Mouse (Mus musculus) layer of hippocampus, postnatal 36 days (tissue): ENCODE results near the gene Nomo1. TPM values are rescaled to one million over a fixed set of nuclear protein-coding genes. Genes with fewer than 3 reads are reported as not detected.
A peak's percentile ranks its signal among the peaks of the same experiment; 100 is the strongest.

Source experiments
- DNase-seq, 2 experiments: peaks; one replicate each; pipeline ENCODE4 v3.0.0; 2022
- total RNA-seq, 2 experiments: library from RNA; stranded (reverse); gene quantifications; 2 replicates each; pipeline ENCODE4 v1.2.3; 2021

Nomo1 gene
- total RNA-seq, 2 experiments from 2014 or later = 102 to 104 TPM

- DNase-seq = no peak
Measured at GRCm38 (mm10) chr7:46103771-46104170, 70.3 kb downstream of the Nomo1 start.

- no peak for DNase-seq
Measured at GRCm38 (mm10) chr7:46104256-46104915, 70.9 kb downstream of the Nomo1 start.

- no peak for DNase-seq
Measured at GRCm38 (mm10) chr7:46105484-46105883, 72.0 kb downstream of the Nomo1 start.

GRCm38 (mm10) chr7:46110079-46110478 is 76.6 kb downstream of the Nomo1 start:
- DNase-seq = no peak

- no peak for DNase-seq
Measured at GRCm38 (mm10) chr7:46111212-46111817, 77.8 kb downstream of the Nomo1 start.

GRCm38 (mm10) chr7:46111938-46112337 is 78.4 kb downstream of the Nomo1 start:
- DNase-seq = no peak

GRCm38 (mm10) chr7:46113435-46113834 is 79.9 kb downstream of the Nomo1 start:
- no peak for DNase-seq

GRCm38 (mm10) chr7:46116118-46116581 is 82.7 kb downstream of the Nomo1 start:
- DNase-seq = no peak

GRCm38 (mm10) chr7:46117035-46117434 is 83.5 kb downstream of the Nomo1 start:
- no peak for DNase-seq

- no peak for DNase-seq
Measured at GRCm38 (mm10) chr7:46122964-46123363, 89.5 kb downstream of the Nomo1 start.

- no peak for DNase-seq
Measured at GRCm38 (mm10) chr7:46124460-46124859, 91.0 kb downstream of the Nomo1 start.

GRCm38 (mm10) chr7:46125340-46125739 is 91.8 kb downstream of the Nomo1 start:
- no peak for DNase-seq

GRCm38 (mm10) chr7:46128196-46128595 is 94.7 kb downstream of the Nomo1 start:
- no peak for DNase-seq

GRCm38 (mm10) chr7:46129463-46130179 is 96.1 kb downstream of the Nomo1 start:
- DNase-seq = no peak

- DNase-seq = no peak
Measured at GRCm38 (mm10) chr7:46130723-46131122, 97.2 kb downstream of the Nomo1 start.

- DNase-seq = peak; percentile 45 to 54
Measured at GRCm38 (mm10) chr7:46131266-46131665, 97.8 kb downstream of the Nomo1 start.

GRCm38 (mm10) chr7:46131806-46132205 is 98.3 kb downstream of the Nomo1 start:
- peak; percentile 51 to 61 for DNase-seq

- DNase-seq = no peak
Measured at GRCm38 (mm10) chr7:46132229-46132628, 98.7 kb downstream of the Nomo1 start.

Other genes starting within 250 kb of the Nomo1 start
- gene Lmtk3, start 250.0 kb upstream of the Nomo1 start, total RNA-seq = 100 to 1,000 TPM; 285 to 298 TPM
- gene Sult2b1, start 249.0 kb upstream of the Nomo1 start, total RNA-seq = 1 to 10 TPM; 6.3 to 7.0 TPM
- 100 to 1,000 TPM; 138 to 150 TPM for gene Cyth2, start 219.1 kb upstream of the Nomo1 start, total RNA-seq
- gene Kcnj14, start 208.9 kb upstream of the Nomo1 start, total RNA-seq = 1 to 10 TPM; 1.6 to 2.4 TPM
- 10 to 100 TPM; 19.9 to 22.6 TPM for gene Grwd1, start 202.8 kb upstream of the Nomo1 start, total RNA-seq
- gene Kdelr1, start 160.9 kb upstream of the Nomo1 start, total RNA-seq = 10 to 100 TPM; 72.4 to 74.2 TPM
- 10 to 100 TPM; 10.9 to 11.4 TPM for gene Grin2d, start 155.3 kb upstream of the Nomo1 start, total RNA-seq
- not detected for gene Syngr4, start 137.0 kb upstream of the Nomo1 start, total RNA-seq
- 10 to 100 TPM; 20.8 to 25.9 TPM for gene Tmem143, start 136.8 kb upstream of the Nomo1 start, total RNA-seq
- 1 to 10 TPM; 1.9 to 4.4 TPM for gene Emp3, start 112.3 kb upstream of the Nomo1 start, total RNA-seq
- gene Ccdc114, start 109.6 kb upstream of the Nomo1 start, total RNA-seq = 1 to 10 TPM; 3.0 TPM
- gene Abcc6, start 3.4 kb upstream of the Nomo1 start, total RNA-seq = 1 to 10 TPM; 1.4 to 2.6 TPM
- gene Kcnj11, start 67.1 kb downstream of the Nomo1 start, total RNA-seq = 10 to 100 TPM; 35.3 to 36.9 TPM
- gene Abcc8, start 146.3 kb downstream of the Nomo1 start, total RNA-seq = 10 to 100 TPM; 50.7 to 59.2 TPM
- gene Ush1c, start 204.8 kb downstream of the Nomo1 start, total RNA-seq = under 1 TPM; 0.15 to 0.50 TPM
- under 1 TPM; 0.12 to 0.23 TPM for gene Otog, start 207.3 kb downstream of the Nomo1 start, total RNA-seq